In the genomic region with DNA sequence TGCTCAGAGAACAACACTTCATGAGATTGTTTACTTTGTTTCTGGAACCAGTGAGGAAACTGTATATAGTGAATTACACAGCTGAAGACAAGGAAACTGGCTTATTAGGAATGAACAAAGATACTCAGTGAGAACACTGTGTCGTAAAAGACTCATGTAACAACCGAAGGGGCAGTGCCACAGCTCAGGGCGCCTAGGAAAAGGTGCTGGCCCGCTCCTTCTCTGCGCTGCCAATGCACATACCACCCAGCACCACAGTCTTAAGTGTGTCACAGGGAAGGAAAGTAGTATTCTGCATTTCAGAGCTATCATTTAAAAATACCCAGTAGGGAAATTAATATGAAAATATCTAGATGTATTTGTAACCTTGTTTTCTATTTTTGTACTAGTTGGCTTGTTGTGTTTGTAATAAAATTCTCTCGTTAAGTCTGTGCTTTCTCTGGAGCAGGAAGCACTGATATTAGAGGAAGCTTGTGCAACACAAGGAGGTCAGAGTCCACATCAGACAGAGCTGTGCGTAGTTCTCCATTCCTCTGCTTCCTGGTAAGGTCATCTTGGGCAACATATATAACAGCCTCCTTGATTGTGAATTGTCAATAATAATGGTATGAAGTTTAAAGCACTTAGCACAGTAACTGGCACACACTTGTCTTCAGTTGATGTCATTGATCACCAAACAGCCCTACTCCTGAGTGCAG, we compare ENCODE assay signal across 15 mouse cellular contexts. TPM values are rescaled to one million over a fixed set of nuclear protein-coding genes. Genes with fewer than 3 reads are reported as not detected.
A peak's percentile ranks its signal among the peaks of the same experiment; 100 is the strongest.
DNase-seq lines count a peak whose midpoint lies in the region; ATAC-seq lines count a peak whose summit lies in the region.
"Had no signal": no experiment of that assay in that cellular context is flagged by ENCODE, and none has a peak within 500 bp of the region (broad histone marks: within the 10 kb centered on the region; RNA-seq: fewer than 3 reads in every experiment).

No protein-coding gene starts in this region.

- DNase-seq in kidney, postnatal 10 days, result peak; percentile 10
- no peak for DNase-seq in kidney, adult 18-20 months
- DNase-seq in 416B (ENCODE audit: low read depth), result peak; percentile 44
- no peak for DNase-seq in layer of hippocampus, adult 11-12 months (ENCODE audit: low spot score)
- DNase-seq: adrenal gland, postnatal 36 days; cerebellum, postnatal 25 days; heart, adult 18-20 months; heart, postnatal 14 days; layer of hippocampus, postnatal 36 days had no signal

- peak; percentile 94 for ATAC-seq in common myeloid progenitor, adult 5-6 weeks (replicated peaks; ENCODE audit: low read depth, poor library complexity, severe bottlenecking)
- peak; percentile 100 for ATAC-seq in megakaryocyte progenitor cell, adult 5-6 weeks (replicated peaks; ENCODE audit: poor library complexity)
- no peak for ATAC-seq in erythroid progenitor cell, adult 5-6 weeks (replicated peaks; ENCODE audit: low FRiP score, poor library complexity, severe bottlenecking)
- ATAC-seq: hindbrain, embryonic 16.5 days; midbrain, embryonic 15.5 days had no signal

RNA-seq across cellular contexts. Expression of a gene that starts 49.0 kb away (rescaled TPM):
- total RNA-seq in common myeloid progenitor, adult 5-6 weeks (2017), result not detected in 2 replicates
- total RNA-seq in megakaryocyte progenitor cell, adult 5-6 weeks (2015), result not detected in 2 replicates
- total RNA-seq in megakaryocyte progenitor cell, adult 5-6 weeks (2017), result not detected in 2 replicates
- not detected in 2 replicates for total RNA-seq in erythroid progenitor cell, adult 5-6 weeks (2015; ENCODE audit: low replicate concordance)
- not detected in 2 replicates for total RNA-seq in erythroid progenitor cell, adult 5-6 weeks (2017; ENCODE audit: low replicate concordance)
- total RNA-seq: adrenal gland, postnatal 36 days; heart, adult 18-20 months; heart, postnatal 14 days; layer of hippocampus, postnatal 36 days; MEL had no signal

Comparison
In these comparisons a context has a peak if more than half of its experiments do, and no peak if none do; other contexts are left out.
1. DNase-seq: peak in kidney, postnatal 10 days (single experiment) and 416B (single experiment); none in kidney, adult 18-20 months (single experiment) and layer of hippocampus, adult 11-12 months (single experiment).